Mouse (Mus musculus) bone marrow, adult 2 months (tissue): ENCODE measurements around the gene Tomm34. TPM values are rescaled to one million over a fixed set of nuclear protein-coding genes. Genes with fewer than 3 reads are reported as not detected.

Experiments
- H3K27ac ChIP-seq: fragments of 200-500 bp; 2 replicates; pipeline ENCODE4 v1.5.1; 2012; ENCODE audit warnings: low read depth, mild to moderate bottlenecking, control low read depth, inconsistent platforms, low read length; ENCODE audit not compliant: control insufficient read depth, poor library complexity, insufficient read depth
- H3K4me1 ChIP-seq: fragments of 200-500 bp; 2 replicates; pipeline ENCODE4 v1.6.1; 2011; ENCODE audit warnings: low read length; ENCODE audit not compliant: control insufficient read depth, insufficient read depth
- H3K4me3 ChIP-seq: fragments of 200-500 bp; replicated peaks from 2 replicates; pipeline ENCODE3; 2011; ENCODE audit warnings: mild to moderate bottlenecking, low read depth, low read length, control low read depth; ENCODE audit not compliant: control insufficient read depth
- CTCF ChIP-seq: fragments of 200-500 bp; IDR thresholded peaks from 2 replicates; pipeline ENCODE4 v1.5.1; 2011; ENCODE audit warnings: low read length, control low read depth; ENCODE audit not compliant: control insufficient read depth, insufficient read depth
- POLR2A ChIP-seq: fragments of 200-500 bp; IDR thresholded peaks from 2 replicates; pipeline ENCODE4 v1.6.1; 2011; ENCODE audit warnings: low read depth, mild to moderate bottlenecking, control low read depth, low read length, borderline replicate concordance; ENCODE audit not compliant: control insufficient read depth
- WGBS: fragments of 180-500 bp; shearing (Covaris S2); methylation state at CpG from one replicate; pipeline ENCODE4 v1.1.7; 2018; 5-methylcytosine and 5-hydroxymethylcytosine counted together
- polyA plus RNA-seq: library from polyadenylated mRNA; stranded (reverse); fragments of >200 nt; gene quantifications from 2 replicates; pipeline ENCODE4 v1.2.4, GENCODE M21; 2011; ENCODE audit warnings: low replicate concordance; ENCODE audit not compliant: missing spikeins, insufficient read depth, insufficient read length

The Tomm34 gene
- polyA plus RNA-seq, 1 experiment: 50.9 TPM

DNA sequence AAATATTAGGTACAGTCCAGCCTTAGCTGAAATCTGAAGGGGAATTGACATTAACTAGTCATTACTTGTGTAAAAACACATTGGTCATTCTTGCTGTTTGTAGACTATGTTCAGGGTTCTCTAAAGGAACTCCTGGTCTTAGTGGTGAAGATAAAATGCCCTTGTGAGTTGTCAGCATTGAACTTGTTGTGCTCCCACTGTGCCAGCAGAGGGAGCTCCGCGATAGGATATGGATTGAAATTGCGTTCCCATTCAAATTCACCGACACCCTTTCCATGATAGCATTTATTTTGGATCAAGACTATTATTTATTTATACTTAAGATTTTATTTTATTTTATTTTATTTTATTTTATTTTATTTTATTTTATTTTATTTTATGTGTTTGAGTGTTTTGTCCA is 32.5 kb upstream of the Tomm34 start:
- no peak overlapping the region for H3K4me3 ChIP-seq
- H3K4me1 ChIP-seq: no peaks in the 10 kb centered on the region
- WGBS: 54% methylated on average over 4 of the region's 4 CpGs
- H3K27ac ChIP-seq: no peak overlapping the region
- TF ChIP-seq POLR2A (no peak), CTCF (peak; percentile 75)

DNA sequence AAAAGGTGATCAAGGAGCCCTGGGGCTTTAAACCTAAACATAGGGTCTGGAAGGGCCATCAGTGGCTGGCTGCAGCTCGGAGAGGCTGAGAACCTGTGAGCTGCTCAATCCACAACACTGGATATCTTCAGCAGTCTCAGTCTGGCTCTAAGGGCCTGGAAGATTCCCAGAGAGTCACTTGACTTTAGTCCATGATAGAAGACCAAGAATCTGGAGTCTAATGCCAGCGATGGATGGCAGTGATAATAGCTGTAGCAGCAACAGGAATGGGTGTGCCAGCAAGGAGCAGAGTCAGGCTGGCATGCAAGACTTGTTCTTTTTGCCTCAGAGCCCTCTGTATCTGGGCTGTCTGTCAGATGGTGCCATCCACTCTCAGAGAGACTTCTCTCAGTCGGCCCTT is 31.4 kb upstream of the Tomm34 start:
- H3K4me3 ChIP-seq: no peak overlapping the region
- no peak overlapping the region for H3K27ac ChIP-seq
- no peaks in the 10 kb centered on the region for H3K4me1 ChIP-seq
- WGBS: 76% methylated on average over 3 of the region's 3 CpGs
- no peak for TF ChIP-seq POLR2A
- no peak for TF ChIP-seq CTCF

DNA sequence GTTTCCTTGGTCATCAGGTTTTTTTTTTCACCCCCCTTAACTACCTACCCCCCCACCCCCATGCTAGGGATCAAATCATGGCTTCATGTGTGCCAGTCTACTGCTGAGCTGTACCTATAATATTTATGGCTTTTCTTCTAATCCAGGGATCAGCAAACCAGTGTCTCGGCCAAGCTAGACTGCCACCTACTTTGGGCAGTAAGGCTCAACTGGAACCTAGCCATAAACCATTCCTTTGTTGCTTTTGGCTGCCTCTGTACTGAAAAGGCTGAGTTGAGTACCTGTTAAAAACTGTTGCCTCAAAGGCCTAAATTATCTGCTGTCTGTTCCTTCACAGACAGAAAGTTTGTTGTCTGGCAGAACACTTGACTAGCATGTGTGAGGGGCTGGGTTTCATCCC is 31.0 kb upstream of the Tomm34 start:
- Histone ChIP-seq H3K27ac (no peak overlapping the region), H3K4me1 (no peaks in the 10 kb centered on the region), H3K4me3 (no peak overlapping the region)
- 89% methylated on average over 1 of the region's 1 CpGs for WGBS
- TF ChIP-seq CTCF: no peak
- TF ChIP-seq POLR2A: no peak

DNA sequence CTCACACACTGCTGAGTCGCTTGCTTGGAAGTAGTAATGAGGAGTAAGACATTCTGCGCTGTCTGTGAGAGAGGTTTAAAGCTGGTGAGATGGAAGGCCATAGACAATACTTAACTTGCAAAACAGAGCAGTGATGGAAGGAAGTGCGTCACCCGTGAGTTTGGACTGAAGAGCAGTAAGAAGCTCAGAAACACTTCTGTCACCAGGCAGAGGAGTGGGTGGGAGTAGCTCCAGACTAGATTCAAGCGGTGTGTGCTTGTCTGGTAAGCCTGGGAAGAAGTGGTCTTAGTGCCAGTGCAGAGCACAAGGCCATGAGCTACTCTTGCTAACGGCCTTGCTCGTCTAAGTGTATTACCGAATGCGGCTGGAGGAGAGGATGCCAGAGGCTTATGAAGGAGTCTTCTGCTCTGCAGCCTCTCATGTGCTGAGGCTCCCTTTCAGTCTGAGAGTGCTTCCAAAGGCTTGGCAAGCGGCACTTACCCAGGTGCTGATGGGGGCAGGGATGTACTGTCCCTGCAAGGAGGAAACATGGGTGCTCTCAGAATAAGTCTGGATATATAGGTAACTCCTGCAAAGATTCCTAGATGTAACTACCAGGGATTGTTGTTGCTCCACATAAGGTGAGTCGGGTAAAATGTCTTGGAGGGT is 27.8 kb upstream of the Tomm34 start:
- H3K4me1 ChIP-seq: no peaks in the 10 kb centered on the region
- TF ChIP-seq CTCF (no peak), POLR2A (no peak)
- WGBS: 92% methylated on average over 11 of the region's 11 CpGs
- no peak overlapping the region for H3K27ac ChIP-seq
- no peak overlapping the region for H3K4me3 ChIP-seq

DNA sequence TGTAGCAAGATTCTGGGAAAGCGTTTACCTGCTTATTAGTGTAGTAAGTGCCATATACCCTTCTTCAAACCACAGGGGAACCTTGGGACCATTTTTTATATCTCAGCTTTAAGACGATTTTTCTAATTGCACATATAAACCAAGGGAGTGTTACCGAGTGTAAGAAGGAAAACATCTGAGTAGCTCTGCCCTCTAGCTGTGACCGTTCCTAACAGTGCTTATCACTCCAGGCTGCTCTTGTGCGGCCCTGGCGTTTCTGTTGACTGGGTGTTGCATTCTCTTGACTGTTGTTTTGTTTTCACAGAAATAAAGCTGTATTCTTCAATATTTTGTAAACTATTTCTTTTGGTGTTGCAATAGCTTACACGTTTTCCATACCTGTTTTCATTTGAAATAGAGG is 23.2 kb upstream of the Tomm34 start:
- Histone ChIP-seq H3K4me3 (no peak overlapping the region), H3K4me1 (peaks cover 1% of the 10 kb centered on the region; the same call in 1 of the 2 replicates), H3K27ac (no peak overlapping the region)
- no peak for TF ChIP-seq POLR2A
- peak; percentile 28; the same call in 1 of the 2 replicates for TF ChIP-seq CTCF
- WGBS: 25% methylated on average over 7 of the region's 7 CpGs

DNA sequence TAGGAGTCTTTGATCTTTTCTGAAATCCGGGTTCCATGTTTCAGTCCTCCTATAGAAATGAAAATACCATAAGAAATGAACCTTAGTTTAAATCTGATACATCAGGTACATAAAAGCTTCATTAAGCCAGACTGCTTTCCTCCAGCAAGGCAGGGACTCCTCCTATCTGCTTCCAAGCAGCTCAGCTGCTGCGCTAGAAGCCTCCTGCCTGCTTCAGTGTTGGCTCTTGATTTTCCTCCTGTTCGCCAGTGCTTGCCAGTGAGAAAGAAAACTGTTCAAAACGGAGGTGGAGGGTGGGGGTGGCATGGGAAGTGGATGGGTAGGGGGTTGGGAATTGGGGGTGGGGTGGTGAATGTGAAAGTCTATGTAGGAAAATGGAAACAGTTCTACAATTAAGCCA is 18.5 kb upstream of the Tomm34 start:
- 84% methylated on average over 4 of the region's 4 CpGs for WGBS
- Histone ChIP-seq H3K4me1 (peaks cover 3% of the 10 kb centered on the region; the same call in 1 of the 2 replicates), H3K4me3 (no peak overlapping the region), H3K27ac (no peak overlapping the region)
- no peak for TF ChIP-seq CTCF
- no peak for TF ChIP-seq POLR2A

DNA sequence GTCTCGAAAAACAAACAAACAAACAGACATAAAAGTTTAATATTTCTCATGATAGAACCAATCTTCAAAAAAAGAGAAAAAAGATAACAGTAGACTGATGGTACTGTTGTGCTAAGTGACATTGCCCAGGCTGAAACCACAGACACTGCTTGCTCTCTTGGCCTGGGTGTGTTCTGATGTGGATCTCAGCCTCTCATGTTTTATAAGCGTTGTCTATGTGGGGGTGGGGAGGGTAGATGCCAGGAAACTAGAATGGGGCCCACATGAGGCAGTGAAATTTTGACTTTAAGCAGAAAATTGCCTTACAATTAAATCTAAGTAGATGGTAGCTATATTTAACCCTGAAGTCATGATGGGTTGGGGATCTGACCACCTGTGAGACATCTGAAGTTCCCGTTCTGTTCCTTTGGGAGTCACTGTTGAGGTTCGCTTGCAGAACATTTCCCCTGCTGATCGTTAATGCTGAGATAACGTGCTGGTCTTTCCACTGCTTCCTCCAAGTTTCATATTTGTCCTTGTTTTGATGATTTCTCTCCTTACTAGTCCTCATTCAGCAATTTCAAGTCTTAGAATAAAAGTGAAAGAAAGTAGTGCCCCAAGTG is 16.5 kb upstream of the Tomm34 start:
- Histone ChIP-seq H3K4me3 (no peak overlapping the region), H3K4me1 (peaks cover 4% of the 10 kb centered on the region; the same call in 1 of the 2 replicates), H3K27ac (no peak overlapping the region)
- TF ChIP-seq POLR2A: no peak
- no peak for TF ChIP-seq CTCF
- WGBS: 49% methylated on average over 6 of the region's 6 CpGs

DNA sequence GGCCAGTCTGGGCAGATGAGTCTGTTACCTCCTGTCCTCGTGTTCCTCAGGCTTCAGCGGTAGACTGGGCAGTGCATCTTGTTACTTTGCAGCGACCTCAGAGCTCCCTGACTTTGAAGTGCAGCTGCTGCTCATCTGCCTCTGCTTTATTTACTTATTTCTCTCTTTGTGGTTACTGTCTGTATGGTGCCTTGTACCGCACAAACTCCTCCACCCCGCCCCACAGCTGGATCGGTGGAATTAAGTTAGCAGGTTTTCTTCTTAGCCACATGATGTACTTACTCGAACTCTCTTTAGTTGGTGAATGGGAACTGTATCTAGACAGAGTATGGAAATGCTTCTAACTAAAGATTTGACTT is 13.4 kb upstream of the Tomm34 start:
- TF ChIP-seq CTCF (no peak), POLR2A (no peak)
- peaks cover 13% of the 10 kb centered on the region for H3K4me1 ChIP-seq
- WGBS: 8% methylated on average over 7 of the region's 7 CpGs
- peak overlapping the region; percentile 4 for H3K4me3 ChIP-seq
- peak overlapping the region; percentile 87 for H3K27ac ChIP-seq
